Mouse (Mus musculus) ES-CJ7 (cell line): ENCODE measurements around the gene Cux2.

Source experiments
- DNase-seq: peaks from one replicate; pipeline ENCODE4 v3.0.0; 2011; ENCODE audit warnings: low read depth, low spot score

The Cux2 gene

DNA sequence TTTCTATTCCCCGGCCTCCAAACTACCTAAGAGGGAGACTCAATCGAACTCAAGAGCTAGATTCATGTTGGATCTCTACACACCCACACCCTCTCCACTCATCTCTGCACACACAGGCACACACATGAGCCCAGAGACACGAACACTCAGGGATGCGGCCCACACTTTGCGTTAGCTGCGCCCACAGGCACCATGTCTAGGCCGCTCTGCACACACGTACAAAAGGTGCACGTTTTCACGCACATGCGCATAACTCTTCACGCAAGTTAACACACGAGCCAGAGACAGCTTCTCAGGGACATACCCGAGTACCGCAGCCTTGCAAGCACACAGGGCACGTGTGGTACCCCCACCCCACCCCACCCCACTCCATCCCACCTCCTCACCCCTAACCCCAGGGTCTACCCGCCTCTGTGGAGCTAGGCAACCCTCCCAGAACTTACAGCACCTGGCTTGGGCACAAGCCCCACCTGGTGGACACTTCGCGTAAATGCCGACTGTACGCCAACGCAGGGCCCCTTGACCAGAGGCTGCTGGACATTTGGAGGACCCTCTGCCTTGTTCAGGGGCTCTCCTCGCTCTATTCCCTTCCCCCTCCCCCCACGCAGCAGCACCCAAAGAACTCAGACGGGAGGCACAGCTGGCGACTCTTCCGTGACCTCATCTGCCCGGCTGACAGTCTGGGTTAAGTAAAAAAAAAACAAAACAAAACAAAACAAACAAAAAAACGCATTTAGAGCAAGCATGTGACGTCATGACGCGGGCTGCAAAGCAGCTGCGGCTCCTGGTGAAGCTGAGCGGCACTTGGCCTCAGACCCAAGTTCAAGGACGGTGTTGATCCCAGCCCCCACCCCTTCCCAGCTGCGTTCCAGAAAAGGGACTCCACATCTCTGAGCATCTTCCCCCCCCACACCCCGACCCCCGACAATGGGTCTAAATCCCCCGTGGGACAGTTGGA lies 9.4 kb upstream of the Cux2 start:
- DNase-seq: peak; percentile 67

- peak; percentile 60 for DNase-seq
Measured at GRCm38 (mm10) chr5:122057622-122058021, 7.7 kb upstream of the Cux2 start.

DNA sequence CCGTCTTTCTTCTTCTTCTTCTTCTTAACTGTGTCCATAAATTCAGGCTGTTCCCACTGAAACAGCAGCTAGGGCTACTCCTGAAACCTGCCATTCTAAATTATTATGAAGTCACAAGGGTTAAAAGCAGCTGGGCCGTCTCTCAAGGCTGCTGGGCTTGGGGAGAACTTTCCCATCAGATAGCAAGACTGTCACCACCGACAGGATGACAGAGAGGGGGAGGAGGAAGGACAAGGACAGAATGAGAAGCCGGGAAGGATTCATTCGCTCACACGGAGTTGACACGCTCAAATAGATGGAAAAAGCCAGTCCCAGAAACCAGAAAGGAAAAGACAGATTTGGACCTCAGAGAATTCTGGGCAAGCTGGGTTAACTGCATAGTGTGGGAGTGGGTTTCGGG lies 6.7 kb upstream of the Cux2 start:
- no peak for DNase-seq

- peak; percentile 84 for DNase-seq
Measured at GRCm38 (mm10) chr5:122054130-122054843, 4.4 kb upstream of the Cux2 start.

- no peak for DNase-seq
Measured at GRCm38 (mm10) chr5:122053587-122053986, 3.7 kb upstream of the Cux2 start.

- peak; percentile 65 for DNase-seq
Measured at GRCm38 (mm10) chr5:122050832-122051105, 867 bp upstream of the Cux2 start.

- no peak for DNase-seq
Measured at GRCm38 (mm10) chr5:122049664-122050016, 262 bp downstream of the Cux2 start.

- no peak for DNase-seq
Measured at GRCm38 (mm10) chr5:122048686-122049663, 927 bp downstream of the Cux2 start.

GRCm38 (mm10) chr5:122048252-122048651 lies 1.6 kb downstream of the Cux2 start:
- DNase-seq: no peak

- no peak for DNase-seq
Measured at GRCm38 (mm10) chr5:122047791-122048190, 2.1 kb downstream of the Cux2 start.

GRCm38 (mm10) chr5:122043567-122043966 lies 6.3 kb downstream of the Cux2 start:
- no peak for DNase-seq

DNA sequence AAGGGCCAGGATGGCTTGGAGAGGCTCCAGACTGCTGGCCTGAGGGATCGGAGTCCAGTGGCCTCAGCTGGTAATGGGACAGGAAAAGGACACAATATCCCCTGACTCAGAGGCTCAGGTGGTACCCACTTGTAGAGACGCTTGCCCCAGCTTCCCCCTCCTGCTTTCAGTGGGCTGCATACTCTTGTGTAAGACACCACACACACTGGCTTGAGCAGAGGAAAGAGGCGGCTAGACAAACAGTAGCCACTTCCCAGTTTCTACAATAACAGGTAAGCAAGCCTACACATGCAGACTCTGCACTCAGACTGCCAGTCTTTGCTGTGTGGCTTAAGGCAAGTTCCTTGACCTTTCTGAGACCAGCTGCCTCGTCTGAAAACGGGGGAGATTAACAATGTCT lies 14.6 kb downstream of the Cux2 start:
- no peak for DNase-seq

- no peak for DNase-seq
Measured at GRCm38 (mm10) chr5:122033167-122033478, 16.8 kb downstream of the Cux2 start.

- no peak for DNase-seq
Measured at GRCm38 (mm10) chr5:122032471-122033166, 17.3 kb downstream of the Cux2 start.

- peak; percentile 66 for DNase-seq
Measured at GRCm38 (mm10) chr5:122031146-122031545, 18.8 kb downstream of the Cux2 start.

DNA sequence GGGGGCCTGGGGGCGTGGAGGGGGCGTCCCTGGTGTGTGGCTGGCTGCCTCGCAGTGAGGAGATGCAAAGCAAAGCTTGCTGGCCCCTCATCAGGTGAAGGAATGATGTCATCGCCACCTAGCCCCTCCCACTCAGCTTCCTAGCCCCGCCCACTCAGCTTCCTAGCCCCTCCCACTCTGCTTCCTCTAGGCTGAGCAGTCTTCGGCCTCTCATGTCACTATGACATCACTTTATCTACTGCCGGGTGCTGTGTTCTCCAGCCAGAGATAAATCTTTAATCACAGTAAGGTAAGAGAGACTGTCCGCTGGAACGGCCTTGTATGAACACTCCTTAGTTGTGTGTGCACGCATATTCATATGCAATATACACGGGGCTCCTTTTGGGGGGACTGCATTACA lies 19.3 kb downstream of the Cux2 start:
- DNase-seq: peak; percentile 74

DNA sequence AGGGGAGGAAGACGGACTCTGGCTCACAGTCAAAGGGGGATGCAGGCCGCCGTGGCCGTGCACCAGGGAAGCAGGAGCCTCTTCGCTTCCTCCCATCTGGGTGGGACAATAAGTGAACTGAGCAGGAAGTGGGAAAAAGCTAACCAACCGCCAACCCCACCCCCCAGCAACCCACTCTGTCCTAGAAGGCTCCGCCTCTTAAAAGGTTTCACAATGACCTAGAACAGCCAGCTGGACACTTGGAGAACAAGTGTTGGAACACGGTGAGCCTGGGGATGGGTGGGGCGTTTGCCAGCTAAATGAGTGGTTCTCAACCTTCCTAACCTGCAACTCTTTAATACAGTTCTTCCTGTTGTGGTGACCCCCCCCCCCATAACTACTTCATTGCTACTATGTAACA lies 23.1 kb downstream of the Cux2 start:
- DNase-seq: peak; percentile 34

DNA sequence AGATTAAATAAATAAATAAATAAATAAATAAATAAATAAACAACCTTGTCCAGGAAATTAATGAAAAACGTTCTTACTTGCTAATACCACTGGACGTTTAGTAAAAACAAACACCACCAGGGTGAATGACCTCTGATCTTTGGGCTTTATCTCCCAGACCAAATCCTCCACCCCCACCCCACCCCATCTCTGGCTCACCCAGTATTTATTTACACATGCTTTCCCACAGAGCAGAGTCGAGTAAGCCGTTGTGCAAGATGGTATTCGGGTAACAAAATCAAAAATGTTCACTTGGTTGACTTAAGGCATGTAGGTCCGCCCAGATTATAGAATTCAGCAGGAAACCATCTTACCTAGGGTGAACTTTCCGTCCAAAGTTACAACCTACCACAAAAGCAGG lies 23.6 kb downstream of the Cux2 start:
- DNase-seq: no peak

DNA sequence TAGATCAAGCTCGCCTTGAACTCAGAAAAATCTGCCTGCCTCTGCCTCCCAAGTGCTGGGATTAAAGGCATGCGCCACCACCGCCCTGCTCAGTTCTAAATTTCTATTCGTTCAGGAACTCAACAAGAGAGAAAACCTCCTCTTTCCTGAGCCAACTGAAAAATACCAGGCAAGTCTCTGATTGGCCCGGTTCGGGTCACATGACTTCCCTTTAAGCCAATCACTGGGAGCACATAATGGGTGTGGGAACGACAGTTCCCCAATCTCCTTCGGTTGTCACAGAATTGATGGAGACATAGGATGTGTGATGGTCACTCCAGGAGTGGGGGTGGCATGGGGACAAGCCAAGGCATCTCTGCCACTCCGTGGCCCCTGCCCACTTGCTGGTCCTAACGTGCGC lies 24.8 kb downstream of the Cux2 start:
- DNase-seq: peak; percentile 23

GRCm38 (mm10) chr5:122019288-122019687 lies 30.6 kb downstream of the Cux2 start:
- DNase-seq: no peak

GRCm38 (mm10) chr5:122017778-122018177 lies 32.1 kb downstream of the Cux2 start:
- DNase-seq: no peak
